Mouse (Mus musculus) erythroblast, embryonic 14.5 days (primary cell): ENCODE data around the gene Celf2. TPM values are rescaled to one million over a fixed set of nuclear protein-coding genes. Genes with fewer than 3 reads are reported as not detected.

Source experiments
- H3K27me3 ChIP-seq: 2 replicates; pipeline ENCODE4 v1.6.1; 2012; ENCODE audit warnings: inconsistent platforms; ENCODE audit not compliant: control insufficient read depth
- H3K36me3 ChIP-seq: 2 replicates; pipeline ENCODE4 v1.6.1; 2012; ENCODE audit warnings: mild to moderate bottlenecking, inconsistent platforms; ENCODE audit not compliant: control insufficient read depth
- H3K4me1 ChIP-seq: 2 replicates; pipeline ENCODE4 v1.6.1; 2012; ENCODE audit warnings: inconsistent platforms; ENCODE audit not compliant: control insufficient read depth
- H3K4me3 ChIP-seq: replicated peaks from 2 replicates; pipeline ENCODE3; 2012; ENCODE audit warnings: moderate library complexity, mild to moderate bottlenecking, inconsistent platforms
- H3K9me3 ChIP-seq: 2 replicates; pipeline ENCODE4 v1.6.1; 2012; ENCODE audit warnings: low read length, inconsistent platforms, mixed read lengths; ENCODE audit not compliant: control insufficient read depth
- GATA1 ChIP-seq: IDR thresholded peaks from 2 replicates; pipeline ENCODE4 v1.6.1; 2012; ENCODE audit warnings: low read length, inconsistent platforms, mixed read lengths
- TAL1 ChIP-seq: IDR thresholded peaks from 3 replicates; pipeline ENCODE4 v1.6.1; 2012; ENCODE audit warnings: low read length, inconsistent platforms, mixed read lengths
- polyA plus RNA-seq: library from polyadenylated mRNA; stranded (reverse); fragments of >175 nt; gene quantifications from 2 replicates; pipeline ENCODE4 v1.2.3, GENCODE M21; 2012

Gene Celf2
- polyA plus RNA-seq, 1 experiment, result under 0.01 TPM

DNA sequence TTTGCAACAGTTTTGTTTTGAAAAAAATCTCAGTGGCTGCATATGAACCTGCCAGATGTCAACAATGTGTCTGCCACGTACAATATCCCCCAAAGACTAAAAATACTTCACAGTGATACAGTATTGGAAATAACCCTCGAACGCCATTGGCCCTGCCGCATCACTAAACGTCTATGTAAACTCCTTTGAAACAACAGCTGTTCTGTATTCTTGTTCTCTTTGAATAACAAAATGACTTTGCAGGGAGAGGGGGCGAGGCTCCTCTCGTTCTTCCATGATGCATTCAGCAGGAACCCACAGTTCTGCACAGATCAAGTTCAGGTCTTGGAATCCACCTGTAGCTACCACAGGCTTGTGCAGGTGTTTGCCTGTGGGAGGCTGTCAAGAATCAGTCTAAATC lies 597.4 kb downstream of the Celf2 start:
- Histone ChIP-seq H3K36me3 (no peaks in the 10 kb centered on the region), H3K27me3 (no peaks in the 10 kb centered on the region), H3K4me3 (no peak overlapping the region), H3K4me1 (no peaks in the 10 kb centered on the region), H3K9me3 (no peaks in the 10 kb centered on the region)
- TF ChIP-seq GATA1, result no peak
- no peak for TF ChIP-seq TAL1

DNA sequence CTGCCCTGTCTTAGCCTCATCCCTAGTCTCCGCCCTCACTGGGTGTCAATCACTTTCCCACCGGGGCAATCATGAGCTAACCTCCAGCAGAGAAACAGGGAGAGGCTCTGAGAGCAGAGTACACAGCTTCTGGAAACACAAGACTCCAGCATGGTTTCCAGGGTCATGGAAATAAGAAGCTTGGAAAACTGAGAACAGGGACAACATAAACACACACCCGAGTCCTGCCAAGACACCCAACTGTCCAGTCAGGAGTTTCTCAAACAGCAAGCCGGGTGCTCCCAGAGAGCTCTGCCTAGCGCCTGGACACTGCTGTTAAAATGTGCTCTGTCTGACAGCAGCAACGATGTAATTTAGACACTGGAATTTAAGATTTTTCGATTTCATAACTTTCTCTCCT lies 599.4 kb downstream of the Celf2 start:
- no peaks in the 10 kb centered on the region for H3K36me3 ChIP-seq
- H3K4me3 ChIP-seq, result no peak overlapping the region
- H3K9me3 ChIP-seq, result no peaks in the 10 kb centered on the region
- H3K27me3 ChIP-seq, result no peaks in the 10 kb centered on the region
- TF ChIP-seq TAL1 (no peak), GATA1 (no peak)
- H3K4me1 ChIP-seq, result no peaks in the 10 kb centered on the region

DNA sequence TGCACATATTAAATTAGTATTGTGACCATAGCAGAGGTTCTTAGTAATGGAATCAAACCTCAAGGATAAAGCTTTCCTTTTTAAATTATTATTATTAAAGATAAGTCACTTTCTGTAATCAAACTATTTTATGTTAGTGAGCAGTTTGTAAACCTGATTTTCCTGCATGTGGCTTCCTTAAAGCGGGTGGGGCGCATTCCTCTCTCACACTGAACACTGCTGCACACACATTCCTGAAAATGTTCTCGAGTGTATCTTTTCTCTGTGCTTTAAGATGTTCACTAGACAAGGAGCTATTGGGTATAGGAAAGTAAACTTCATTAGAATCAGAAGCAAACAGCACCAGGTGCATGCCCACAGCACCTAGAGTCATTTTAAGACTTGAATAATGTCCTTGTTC lies 605.0 kb downstream of the Celf2 start:
- no peaks in the 10 kb centered on the region for H3K27me3 ChIP-seq
- H3K9me3 ChIP-seq, result no peaks in the 10 kb centered on the region
- H3K4me1 ChIP-seq, result no peaks in the 10 kb centered on the region
- TF ChIP-seq TAL1 (no peak), GATA1 (no peak)
- no peak overlapping the region for H3K4me3 ChIP-seq
- H3K36me3 ChIP-seq, result no peaks in the 10 kb centered on the region

DNA sequence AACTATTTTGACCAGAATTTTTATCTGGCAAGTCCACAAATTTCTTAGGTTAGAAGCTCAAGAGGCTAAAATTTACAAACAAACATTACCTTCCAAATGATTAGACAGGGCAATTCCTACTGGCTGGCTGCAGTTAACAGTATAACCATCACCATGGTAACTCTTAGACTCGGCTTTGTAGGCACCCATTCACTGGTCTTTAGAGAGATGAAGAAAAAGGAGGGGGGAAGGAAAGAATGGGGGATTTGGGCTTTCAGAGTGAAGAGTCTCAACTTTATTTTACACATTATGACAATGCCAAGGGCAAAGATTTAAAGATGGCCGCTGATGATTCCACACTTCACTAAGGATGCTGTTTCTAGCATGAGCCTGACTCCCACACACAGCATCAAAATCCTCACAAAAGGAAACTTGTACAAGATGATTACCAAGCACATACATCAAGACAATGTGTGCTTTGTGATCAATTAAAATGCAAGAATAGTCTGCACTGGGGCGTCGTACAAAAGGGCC lies 606.1 kb downstream of the Celf2 start:
- Histone ChIP-seq H3K27me3 (no peaks in the 10 kb centered on the region), H3K36me3 (no peaks in the 10 kb centered on the region), H3K4me1 (no peaks in the 10 kb centered on the region), H3K9me3 (no peaks in the 10 kb centered on the region), H3K4me3 (no peak overlapping the region)
- no peak for TF ChIP-seq TAL1
- TF ChIP-seq GATA1, result no peak

DNA sequence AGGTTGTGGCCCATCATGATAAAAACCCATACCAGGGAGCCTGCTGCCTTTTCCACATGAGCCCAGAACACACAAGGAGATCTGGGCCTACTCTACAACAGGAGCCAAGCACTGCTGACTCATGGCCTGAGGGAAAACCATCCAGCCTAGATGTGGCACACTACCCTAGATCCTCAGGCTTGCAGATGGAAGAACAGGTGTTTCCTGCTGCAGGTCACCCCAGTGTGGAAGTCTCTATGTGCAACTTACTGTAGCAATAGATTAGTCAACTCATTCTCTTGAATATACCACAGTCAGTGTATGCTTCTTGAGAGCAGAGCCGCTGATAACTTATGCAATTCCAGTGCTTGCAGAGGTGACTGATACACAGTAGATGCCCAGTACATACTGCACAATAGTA lies 612.5 kb downstream of the Celf2 start:
- no peak overlapping the region for H3K4me3 ChIP-seq
- TF ChIP-seq TAL1 (no peak), GATA1 (no peak)
- no peaks in the 10 kb centered on the region for H3K4me1 ChIP-seq
- H3K9me3 ChIP-seq, result no peaks in the 10 kb centered on the region
- H3K27me3 ChIP-seq, result no peaks in the 10 kb centered on the region
- H3K36me3 ChIP-seq, result no peaks in the 10 kb centered on the region

DNA sequence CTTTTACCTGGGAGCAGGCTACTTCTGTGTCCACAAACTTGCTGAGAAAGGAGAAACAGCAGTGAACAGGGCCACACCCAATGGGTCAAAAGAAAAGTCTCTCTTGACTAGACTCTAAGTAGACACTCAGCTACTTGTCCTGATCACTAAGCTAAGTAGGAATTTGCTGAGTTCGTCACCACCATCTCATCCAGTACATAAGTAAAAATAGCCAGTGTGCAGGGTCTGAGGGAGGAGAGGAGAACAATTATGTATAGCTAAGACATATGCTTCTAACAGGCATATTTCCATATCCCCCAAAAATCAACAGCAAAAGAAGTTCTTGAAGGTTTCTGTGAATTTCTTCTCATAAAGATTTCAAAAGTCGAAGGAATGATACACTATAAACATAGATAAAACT lies 615.8 kb downstream of the Celf2 start:
- no peak overlapping the region for H3K4me3 ChIP-seq
- H3K9me3 ChIP-seq, result no peaks in the 10 kb centered on the region
- no peaks in the 10 kb centered on the region for H3K4me1 ChIP-seq
- no peaks in the 10 kb centered on the region for H3K27me3 ChIP-seq
- TF ChIP-seq TAL1 (no peak), GATA1 (no peak)
- H3K36me3 ChIP-seq, result no peaks in the 10 kb centered on the region

DNA sequence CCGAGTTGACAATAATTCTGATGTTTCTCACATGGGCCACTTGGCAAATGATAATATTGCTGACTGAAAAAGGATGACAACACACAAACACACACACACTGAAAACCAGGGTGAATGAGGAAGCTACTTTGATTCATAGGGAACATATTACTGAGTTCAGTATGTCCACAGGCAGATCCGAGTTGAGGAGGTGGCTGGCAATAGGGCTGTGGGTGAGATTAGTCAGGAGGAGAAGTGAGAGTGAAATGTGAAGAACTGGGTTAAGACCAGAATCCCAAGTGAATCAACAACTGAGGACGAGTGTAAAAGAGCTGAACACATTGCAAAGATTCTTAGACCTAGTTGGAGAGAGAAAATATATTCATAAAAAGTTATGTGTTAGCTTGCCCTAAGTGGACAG lies 616.3 kb downstream of the Celf2 start:
- TF ChIP-seq GATA1 (no peak), TAL1 (no peak)
- no peaks in the 10 kb centered on the region for H3K9me3 ChIP-seq
- H3K4me1 ChIP-seq, result no peaks in the 10 kb centered on the region
- no peaks in the 10 kb centered on the region for H3K27me3 ChIP-seq
- H3K36me3 ChIP-seq, result no peaks in the 10 kb centered on the region
- H3K4me3 ChIP-seq, result no peak overlapping the region

DNA sequence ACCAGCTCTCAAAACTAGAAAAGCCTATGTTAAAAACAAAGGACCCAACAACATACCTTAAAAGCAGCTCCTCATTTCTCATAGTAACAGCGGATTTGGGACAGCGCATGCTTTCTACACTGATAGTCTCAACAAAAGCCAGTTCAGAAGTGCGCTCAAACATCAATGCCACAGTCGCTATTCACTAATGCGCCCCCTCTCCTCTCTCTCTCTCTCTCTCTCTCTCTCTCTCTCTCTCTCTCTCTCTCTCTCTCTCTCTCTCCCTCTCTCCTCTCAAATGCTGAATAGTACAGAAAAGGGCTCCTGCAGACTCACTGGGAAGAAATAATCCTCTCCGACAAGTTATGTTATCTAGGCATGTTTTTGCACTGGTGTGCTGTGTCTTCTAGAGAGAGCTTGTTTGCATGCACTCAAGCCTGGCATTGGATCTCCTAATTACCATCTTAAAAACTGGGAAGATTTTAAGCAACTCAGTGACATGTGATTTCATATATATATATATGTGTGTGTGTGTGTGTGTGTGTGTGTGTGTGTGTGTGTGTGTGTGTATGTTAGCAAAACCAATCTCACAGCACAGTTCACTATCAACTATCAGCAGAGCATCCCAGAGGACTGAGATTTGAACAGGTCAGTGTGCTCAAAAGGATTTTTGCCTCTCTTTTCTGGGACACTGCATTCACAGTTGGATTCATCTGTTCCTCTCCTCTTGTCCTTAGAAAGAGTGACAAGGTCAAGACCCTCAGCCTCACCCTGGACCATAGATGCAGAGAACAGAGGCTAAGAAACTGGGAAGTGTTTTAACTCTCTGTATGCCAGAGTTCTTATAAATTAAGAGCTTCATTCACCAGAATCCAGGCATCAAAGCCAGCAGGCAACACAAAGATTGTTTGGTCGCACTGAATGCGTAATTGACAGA lies 624.3 kb downstream of the Celf2 start:
- no peak overlapping the region for H3K4me3 ChIP-seq
- H3K27me3 ChIP-seq, result no peaks in the 10 kb centered on the region
- H3K4me1 ChIP-seq, result no peaks in the 10 kb centered on the region
- TF ChIP-seq TAL1, result no peak
- no peak for TF ChIP-seq GATA1
- no peaks in the 10 kb centered on the region for H3K36me3 ChIP-seq
- no peaks in the 10 kb centered on the region for H3K9me3 ChIP-seq

DNA sequence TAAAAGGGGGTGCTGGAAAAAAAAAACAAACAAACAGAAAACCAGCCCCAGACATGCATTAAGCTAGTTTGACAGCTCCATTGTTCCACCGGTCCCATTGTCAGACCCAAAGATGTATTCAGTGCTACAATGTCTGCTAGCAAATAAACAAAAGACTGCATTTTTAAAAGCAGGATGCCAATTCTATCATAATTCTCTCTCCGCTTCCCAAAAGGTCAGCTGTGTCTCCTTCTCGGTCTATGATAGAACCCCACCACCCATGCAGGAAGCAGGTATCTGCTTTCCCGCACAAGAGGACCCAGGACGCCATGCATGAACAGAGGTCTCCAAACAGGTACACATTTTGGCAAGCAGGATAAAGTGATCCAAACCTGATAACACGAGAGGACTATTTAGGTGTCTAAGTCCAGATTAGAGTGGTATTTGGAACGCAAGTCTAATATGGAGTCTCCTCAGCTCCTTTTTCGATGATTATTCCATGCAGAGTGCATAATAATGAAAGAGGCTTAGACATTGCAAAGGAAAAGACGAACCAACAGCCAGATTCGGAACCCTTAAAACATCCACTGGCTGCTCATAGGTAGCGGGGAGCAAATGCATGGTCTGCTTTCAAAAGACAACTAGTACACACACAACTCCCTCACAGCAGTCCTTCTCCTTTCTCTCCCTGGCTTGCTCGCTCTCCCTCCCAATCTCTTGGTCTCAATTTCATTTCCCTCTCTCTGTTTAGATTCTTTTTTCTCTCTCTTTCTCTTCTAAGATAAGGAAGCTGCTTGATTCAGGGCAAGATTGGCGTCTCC lies 625.2 kb downstream of the Celf2 start:
- no peak for TF ChIP-seq TAL1
- TF ChIP-seq GATA1, result no peak
- H3K4me3 ChIP-seq, result no peak overlapping the region
- H3K4me1 ChIP-seq, result no peaks in the 10 kb centered on the region
- no peaks in the 10 kb centered on the region for H3K36me3 ChIP-seq
- no peaks in the 10 kb centered on the region for H3K27me3 ChIP-seq
- H3K9me3 ChIP-seq, result no peaks in the 10 kb centered on the region
